Mouse (Mus musculus) hindbrain, postnatal 0 days (tissue): ENCODE measurements around the gene Dab1. TPM values are rescaled to one million over a fixed set of nuclear protein-coding genes. Genes with fewer than 3 reads are reported as not detected.

ENCODE experiments used
- ATAC-seq: fragments of 200-750 bp; cut with Nextera tagmentation; 2 replicates; pipeline ENCODE4 v1.8.0; 2017; ENCODE audit warnings: mild to moderate bottlenecking, moderate TSS enrichment, moderate library complexity
- DNase-seq: peaks from one replicate; pipeline ENCODE4 v3.0.0-alpha.2; 2015; ENCODE audit warnings: low spot score
- H3K27ac ChIP-seq: fragments of 300-500 bp; sonication (generic); 2 replicates; pipeline ENCODE4 v1.5.1; 2014; ENCODE audit warnings: mild to moderate bottlenecking
- H3K27me3 ChIP-seq: fragments of 300-500 bp; sonication (generic); 2 replicates; pipeline ENCODE4 v1.6.1; 2014; ENCODE audit warnings: low read length, mixed read lengths; ENCODE audit not compliant: insufficient read depth
- H3K36me3 ChIP-seq: fragments of 300-500 bp; sonication (generic); 2 replicates; pipeline ENCODE4 v1.6.1; 2014; ENCODE audit warnings: low read length, mixed read lengths; ENCODE audit not compliant: insufficient read depth
- H3K4me1 ChIP-seq: fragments of 300-500 bp; sonication (generic); 2 replicates; pipeline ENCODE4 v1.6.1; 2014; ENCODE audit warnings: antibody characterized with exemption, low read length, mixed read lengths; ENCODE audit not compliant: insufficient read depth
- H3K4me2 ChIP-seq: fragments of 300-500 bp; sonication (generic); 2 replicates; pipeline ENCODE4 v1.6.1; 2014; ENCODE audit warnings: low read depth, mild to moderate bottlenecking, low read length, moderate library complexity, mixed read lengths
- H3K4me3 ChIP-seq: fragments of 300-500 bp; sonication (generic); 2 replicates; pipeline ENCODE4 v1.5.1; 2014; ENCODE audit warnings: low read length
- H3K9ac ChIP-seq: fragments of 300-500 bp; sonication (generic); replicated peaks from 2 replicates; pipeline ENCODE4 v1.6.1; 2014; ENCODE audit warnings: mild to moderate bottlenecking, low read length, moderate library complexity, mixed read lengths
- H3K9me3 ChIP-seq: fragments of 300-500 bp; sonication (generic); 2 replicates; pipeline ENCODE4 v1.6.1; 2016; ENCODE audit warnings: low read length, mixed read lengths
- CTCF ChIP-seq: IDR thresholded peaks from 2 replicates; pipeline ENCODE4 v1.5.1; 2016; ENCODE audit warnings: antibody characterized with exemption, control low read depth, low read depth
- WGBS: fragments of 180-500 bp; shearing (Covaris S2); extraction: QIAGEN DNeasy Blood & Tissue Kit; methylation state at CpG from one replicate; pipeline ENCODE4 v1.1.7; 2014; 5-methylcytosine and 5-hydroxymethylcytosine counted together
- polyA plus RNA-seq: library from polyadenylated mRNA; unstranded; fragments of >200 nt; fragmentation: Nextera tagmentation; extraction: Ambion mirVana; gene quantifications from 2 replicates; pipeline ENCODE4 v1.2.1, GENCODE M21; 2015
- total RNA-seq: library from RNA; depleted of rRNA; stranded (reverse); fragments of >200 nt; gene quantifications from 2 replicates; pipeline ENCODE4 v1.2.3, GENCODE M21; 2014

Gene Dab1
- total and polyA plus RNA-seq, 2 experiments from 2014 or later: 38.2 to 76.2 TPM

- no peak overlapping the region for H3K4me2 ChIP-seq
- H3K36me3 ChIP-seq: no peaks in the 10 kb centered on the region
- no peaks in the 10 kb centered on the region for H3K9me3 ChIP-seq
- no peak overlapping the region for H3K4me3 ChIP-seq
- H3K27ac ChIP-seq: no peak overlapping the region
- DNase-seq (no peak), ATAC-seq (no peak)
- no peaks in the 10 kb centered on the region for H3K4me1 ChIP-seq
- H3K27me3 ChIP-seq: no peaks in the 10 kb centered on the region
- WGBS: 90% methylated on average over 4 of the region's 4 CpGs
- no peak for TF ChIP-seq CTCF
- no peak overlapping the region for H3K9ac ChIP-seq
Measured at GRCm38 (mm10) chr4:104768190-104768589, 1149.0 kb downstream of the Dab1 start.

- H3K36me3 ChIP-seq: no peaks in the 10 kb centered on the region
- no peak for DNase-seq
- no peak for ATAC-seq
- 50% methylated on average over 8 of the region's 8 CpGs for whole genome bisulfite sequencing
- no peak for TF ChIP-seq CTCF
- H3K4me3 ChIP-seq: no peak overlapping the region
- no peak overlapping the region for H3K9ac ChIP-seq
- no peaks in the 10 kb centered on the region for H3K4me1 ChIP-seq
- H3K27ac ChIP-seq: no peak overlapping the region
- H3K4me2 ChIP-seq: no peak overlapping the region
- H3K27me3 ChIP-seq: no peaks in the 10 kb centered on the region
- no peaks in the 10 kb centered on the region for H3K9me3 ChIP-seq
Measured at GRCm38 (mm10) chr4:104769602-104770001, 1150.4 kb downstream of the Dab1 start.

GRCm38 (mm10) chr4:104770331-104770730 is 1151.2 kb downstream of the Dab1 start:
- no peaks in the 10 kb centered on the region for H3K36me3 ChIP-seq
- no peaks in the 10 kb centered on the region for H3K27me3 ChIP-seq
- H3K27ac ChIP-seq: no peak overlapping the region
- 46% methylated on average over 4 of the region's 4 CpGs for WGBS
- no peak for TF ChIP-seq CTCF
- no peak overlapping the region for H3K9ac ChIP-seq
- ATAC-seq: no peak
- no peak overlapping the region for H3K4me2 ChIP-seq
- no peak overlapping the region for H3K4me3 ChIP-seq
- H3K9me3 ChIP-seq: no peaks in the 10 kb centered on the region
- H3K4me1 ChIP-seq: no peaks in the 10 kb centered on the region
- no peak for DNase-seq

- Histone ChIP-seq H3K27me3 (no peaks in the 10 kb centered on the region), H3K4me3 (no peak overlapping the region), H3K9ac (no peak overlapping the region), H3K27ac (no peak overlapping the region), H3K9me3 (no peaks in the 10 kb centered on the region), H3K4me2 (no peak overlapping the region), H3K36me3 (no peaks in the 10 kb centered on the region), H3K4me1 (no peaks in the 10 kb centered on the region)
- 60% methylated on average over 3 of the region's 3 CpGs for WGBS
- ATAC-seq (no peak), DNase-seq (peak; percentile 8)
- TF ChIP-seq CTCF: no peak
Measured at GRCm38 (mm10) chr4:104775601-104776000, 1156.4 kb downstream of the Dab1 start.

- Histone ChIP-seq H3K4me3 (no peak overlapping the region), H3K4me1 (no peaks in the 10 kb centered on the region), H3K27ac (no peak overlapping the region), H3K9ac (no peak overlapping the region), H3K9me3 (no peaks in the 10 kb centered on the region), H3K36me3 (no peaks in the 10 kb centered on the region), H3K4me2 (no peak overlapping the region), H3K27me3 (no peaks in the 10 kb centered on the region)
- DNase-seq: no peak
- WGBS: 90% methylated on average over 5 of the region's 5 CpGs
- no peak for TF ChIP-seq CTCF
- no peak for ATAC-seq
Measured at GRCm38 (mm10) chr4:104779460-104779859, 1160.3 kb downstream of the Dab1 start.

GRCm38 (mm10) chr4:104781441-104781840 is 1162.3 kb downstream of the Dab1 start:
- H3K9me3 ChIP-seq: no peaks in the 10 kb centered on the region
- no peak overlapping the region for H3K9ac ChIP-seq
- H3K4me2 ChIP-seq: no peak overlapping the region
- no peak overlapping the region for H3K27ac ChIP-seq
- TF ChIP-seq CTCF: no peak
- H3K4me1 ChIP-seq: no peaks in the 10 kb centered on the region
- no peak for ATAC-seq
- no peak overlapping the region for H3K4me3 ChIP-seq
- no peak for DNase-seq
- no peaks in the 10 kb centered on the region for H3K27me3 ChIP-seq
- no peaks in the 10 kb centered on the region for H3K36me3 ChIP-seq
- WGBS: 89% methylated on average over 3 of the region's 3 CpGs

GRCm38 (mm10) chr4:104782346-104782745 is 1163.2 kb downstream of the Dab1 start:
- Histone ChIP-seq H3K27me3 (no peaks in the 10 kb centered on the region), H3K4me2 (no peak overlapping the region), H3K4me1 (no peaks in the 10 kb centered on the region), H3K27ac (no peak overlapping the region), H3K9ac (no peak overlapping the region), H3K4me3 (no peak overlapping the region), H3K9me3 (no peaks in the 10 kb centered on the region), H3K36me3 (no peaks in the 10 kb centered on the region)
- no peak for TF ChIP-seq CTCF
- WGBS: 88% methylated on average over 4 of the region's 4 CpGs
- no peak for DNase-seq
- no peak for ATAC-seq
